Mouse (Mus musculus) intestine, embryonic 15.5 days (tissue): Measurements from ENCODE around the gene Wdr37. TPM values are rescaled to one million over a fixed set of nuclear protein-coding genes. Genes with fewer than 3 reads are reported as not detected.
"Not testable (repeated sequence)": the region's sequence is repeated elsewhere in the genome, so short reads cannot be mapped to it uniquely, and the experiment has no call there.

ENCODE experiments used
- ATAC-seq: fragments of 200-750 bp; cut with Nextera tagmentation; 2 replicates; pipeline ENCODE4 v1.8.0; 2017; ENCODE audit warnings: moderate TSS enrichment, moderate library complexity
- H3K27ac ChIP-seq: fragments of 300-500 bp; sonication (generic); 2 replicates; pipeline ENCODE4 v1.5.1; 2015; ENCODE audit warnings: mild to moderate bottlenecking, inconsistent platforms
- H3K27me3 ChIP-seq: fragments of 300-500 bp; sonication (generic); replicated peaks from 2 replicates; pipeline ENCODE4 v1.6.1; 2015; ENCODE audit warnings: inconsistent platforms
- H3K36me3 ChIP-seq: fragments of 300-500 bp; sonication (generic); 2 replicates; pipeline ENCODE4 v1.6.1; 2015; ENCODE audit warnings: inconsistent platforms
- H3K4me1 ChIP-seq: fragments of 300-500 bp; sonication (generic); replicated peaks from 2 replicates; pipeline ENCODE4 v1.6.1; 2015; ENCODE audit warnings: inconsistent platforms
- H3K4me2 ChIP-seq: fragments of 300-500 bp; sonication (generic); replicated peaks from 2 replicates; pipeline ENCODE4 v1.6.1; 2015; ENCODE audit warnings: mild to moderate bottlenecking, inconsistent platforms
- H3K4me3 ChIP-seq: fragments of 300-500 bp; sonication (generic); replicated peaks from 2 replicates; pipeline ENCODE4 v1.5.1; 2015; ENCODE audit warnings: inconsistent platforms
- H3K9ac ChIP-seq: fragments of 300-500 bp; sonication (generic); 2 replicates; pipeline ENCODE4 v1.6.1; 2015; ENCODE audit warnings: inconsistent platforms
- H3K9me3 ChIP-seq: fragments of 300-500 bp; sonication (generic); 2 replicates; pipeline ENCODE4 v1.6.1; 2016; ENCODE audit warnings: inconsistent platforms
- WGBS: fragments of 180-500 bp; shearing (Covaris S2); methylation state at CpG from one replicate; pipeline ENCODE4 v1.1.7; 2015; 5-methylcytosine and 5-hydroxymethylcytosine counted together
- polyA plus RNA-seq: library from polyadenylated mRNA; unstranded; fragments of >200 nt; fragmentation: Nextera tagmentation; extraction: Ambion mirVana; gene quantifications from 2 replicates; pipeline ENCODE4 v1.2.1, GENCODE M21; 2015

Gene Wdr37
- polyA plus RNA-seq, 1 experiment from 2014 or later, result 16.6 TPM

- ATAC-seq, result no peak
- WGBS, result 83% methylated on average over 7 of the region's 7 CpGs
- Histone ChIP-seq H3K4me3 (no peak overlapping the region), H3K9me3 (no peaks in the 10 kb centered on the region), H3K4me2 (no peak overlapping the region), H3K9ac (no peak overlapping the region), H3K4me1 (peaks cover 4% of the 10 kb centered on the region; the same call in 1 of the 2 replicates), H3K36me3 (no peaks in the 10 kb centered on the region), H3K27me3 (no peaks in the 10 kb centered on the region), H3K27ac (no peak overlapping the region)
These were observed 5.1 kb downstream of the Wdr37 start for GRCm38 (mm10) chr13:8866612-8867011.

- ATAC-seq, result no peak
- Histone ChIP-seq H3K4me3 (no peak overlapping the region), H3K9ac (no peak overlapping the region), H3K9me3 (no peaks in the 10 kb centered on the region), H3K4me2 (no peak overlapping the region), H3K27ac (no peak overlapping the region), H3K27me3 (no peaks in the 10 kb centered on the region), H3K4me1 (peaks cover 4% of the 10 kb centered on the region; the same call in 1 of the 2 replicates), H3K36me3 (no peaks in the 10 kb centered on the region)
- 87% methylated on average over 3 of the region's 3 CpGs for WGBS
These were observed 6.7 kb downstream of the Wdr37 start for GRCm38 (mm10) chr13:8864990-8865389.

DNA sequence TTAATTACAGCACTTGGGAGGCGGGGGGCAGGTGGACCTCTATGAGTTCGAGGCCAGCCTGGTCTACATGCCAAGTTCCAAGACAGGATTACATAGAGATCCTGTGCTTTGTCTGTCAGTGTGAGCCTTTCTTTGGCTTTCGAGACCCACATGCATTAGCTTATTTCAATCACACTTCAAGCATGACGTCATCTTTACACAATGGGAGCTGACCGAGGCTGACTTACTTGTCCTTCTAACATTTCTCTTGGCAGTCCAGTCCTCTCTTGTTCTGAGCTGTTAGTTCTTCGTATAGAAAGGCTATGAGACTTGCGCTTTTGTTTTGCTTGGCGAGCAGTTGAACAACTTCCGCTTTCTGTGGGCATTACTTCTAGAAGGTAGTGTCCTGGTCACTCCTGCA lies 10.8 kb downstream of the Wdr37 start:
- WGBS, result 91% methylated on average over 9 of the region's 9 CpGs
- Histone ChIP-seq H3K4me1 (no peaks in the 10 kb centered on the region), H3K4me2 (no peak overlapping the region), H3K27ac (no peak overlapping the region), H3K9me3 (no peaks in the 10 kb centered on the region), H3K27me3 (no peaks in the 10 kb centered on the region), H3K4me3 (no peak overlapping the region), H3K9ac (no peak overlapping the region), H3K36me3 (peaks cover 3% of the 10 kb centered on the region; the same call in 1 of the 2 replicates)
- no peak for ATAC-seq

DNA sequence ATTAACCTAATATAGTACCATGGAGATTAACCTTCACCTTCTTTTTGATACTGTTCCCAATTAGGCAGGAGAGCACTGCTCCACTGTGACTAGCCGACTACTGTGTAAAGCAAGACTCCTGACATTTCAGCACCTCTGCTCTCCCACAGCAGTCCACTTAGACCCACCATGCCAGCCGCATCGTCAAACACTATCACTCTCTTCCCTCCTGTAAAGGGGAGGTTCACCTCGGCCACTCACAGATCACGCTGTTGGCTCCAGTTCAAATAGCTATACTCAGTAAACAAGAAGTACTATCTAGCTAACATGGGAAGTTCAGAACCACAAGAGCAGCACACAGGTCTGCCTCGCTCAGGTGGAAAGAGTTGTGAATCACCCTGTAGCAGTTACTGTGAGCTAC lies 13.3 kb downstream of the Wdr37 start:
- Histone ChIP-seq H3K4me2 (no peak overlapping the region), H3K27ac (no peak overlapping the region), H3K4me3 (no peak overlapping the region), H3K27me3 (no peaks in the 10 kb centered on the region), H3K9me3 (no peaks in the 10 kb centered on the region), H3K4me1 (no peaks in the 10 kb centered on the region), H3K36me3 (peaks cover 8% of the 10 kb centered on the region; the same call in 1 of the 2 replicates), H3K9ac (no peak overlapping the region)
- no peak for ATAC-seq
- whole genome bisulfite sequencing, result 90% methylated on average over 6 of the region's 6 CpGs

DNA sequence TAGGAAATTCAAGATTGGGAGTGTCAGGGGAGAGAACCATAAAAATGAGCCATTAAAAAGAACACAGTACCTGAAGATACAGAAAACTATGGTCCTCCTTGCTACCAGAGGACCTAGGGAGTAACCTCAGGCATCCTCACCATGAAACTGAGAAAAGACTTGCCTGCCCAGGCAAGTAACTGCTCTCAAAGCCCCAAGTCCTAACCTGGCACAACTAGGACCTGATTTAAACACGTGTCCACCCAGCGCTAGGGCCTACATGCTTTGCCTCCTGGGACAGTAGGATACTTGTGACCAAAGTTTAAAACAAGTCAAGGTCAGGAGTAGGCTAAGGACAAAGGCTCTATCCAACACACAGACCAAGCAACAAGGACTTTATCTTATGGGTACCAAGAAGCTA lies 16.9 kb downstream of the Wdr37 start:
- no peak overlapping the region for H3K9ac ChIP-seq
- no peaks in the 10 kb centered on the region for H3K9me3 ChIP-seq
- H3K36me3 ChIP-seq, result peaks cover 9% of the 10 kb centered on the region; the same call in 1 of the 2 replicates
- no peak overlapping the region for H3K4me3 ChIP-seq
- H3K27me3 ChIP-seq, result no peaks in the 10 kb centered on the region
- ATAC-seq, result no peak
- 96% methylated on average over 2 of the region's 2 CpGs for WGBS
- no peak overlapping the region for H3K4me2 ChIP-seq
- H3K27ac ChIP-seq, result no peak overlapping the region
- no peaks in the 10 kb centered on the region for H3K4me1 ChIP-seq

DNA sequence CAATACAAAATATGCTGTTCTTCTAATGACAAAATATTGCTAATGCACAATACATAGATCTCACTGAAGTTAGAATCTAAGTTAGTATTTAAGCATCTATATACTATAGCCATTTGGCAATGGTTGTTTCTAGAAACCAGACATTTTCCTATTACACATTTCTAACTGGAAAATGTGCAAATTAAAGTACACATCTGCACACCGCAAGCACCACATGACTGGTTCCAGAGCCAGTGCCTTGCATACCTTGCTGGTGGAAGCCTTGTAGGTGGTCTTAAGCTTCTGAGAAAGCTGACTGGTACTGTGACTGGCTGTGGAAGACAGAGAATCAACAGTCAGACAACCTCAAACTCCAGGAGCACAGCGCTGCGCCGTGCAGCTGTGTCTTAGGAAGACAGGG lies 18.3 kb downstream of the Wdr37 start:
- peaks cover 7% of the 10 kb centered on the region; the same call in 1 of the 2 replicates for H3K36me3 ChIP-seq
- no peak for ATAC-seq
- no peak overlapping the region for H3K9ac ChIP-seq
- H3K4me2 ChIP-seq, result no peak overlapping the region
- 96% methylated on average over 4 of the region's 4 CpGs for WGBS
- H3K27me3 ChIP-seq, result no peaks in the 10 kb centered on the region
- no peaks in the 10 kb centered on the region for H3K4me1 ChIP-seq
- H3K9me3 ChIP-seq, result no peaks in the 10 kb centered on the region
- H3K27ac ChIP-seq, result no peak overlapping the region
- no peak overlapping the region for H3K4me3 ChIP-seq

DNA sequence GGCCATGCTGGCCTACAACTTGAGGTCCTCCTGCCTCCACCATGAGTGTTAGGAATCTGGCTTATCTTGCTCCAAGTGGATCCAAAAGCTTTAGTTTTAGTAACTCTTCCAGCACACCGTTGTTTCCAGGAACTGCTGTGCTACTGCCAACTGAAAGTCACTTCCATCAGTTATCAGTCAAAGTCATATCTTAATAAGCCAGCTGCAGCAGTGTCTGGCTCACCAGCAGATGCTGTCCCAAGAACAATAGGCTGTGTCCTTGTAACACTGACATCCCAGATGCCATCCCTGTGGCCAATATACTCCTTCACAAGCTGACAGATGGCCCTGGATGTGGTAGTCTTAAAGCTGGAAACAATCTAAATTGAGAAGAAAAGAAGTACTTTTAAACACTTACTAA lies 22.4 kb downstream of the Wdr37 start:
- Histone ChIP-seq H3K4me2 (no peak overlapping the region), H3K9ac (no peak overlapping the region), H3K4me3 (no peak overlapping the region), H3K36me3 (peaks cover 8% of the 10 kb centered on the region; the same call in 1 of the 2 replicates), H3K4me1 (no peaks in the 10 kb centered on the region), H3K9me3 (no peaks in the 10 kb centered on the region), H3K27me3 (no peaks in the 10 kb centered on the region), H3K27ac (no peak overlapping the region)
- WGBS, result 76% methylated on average over 1 of the region's 1 CpGs
- ATAC-seq, result no peak

- 55% methylated on average over 2 of the region's 2 CpGs for WGBS
These were observed 24.0 kb downstream of the Wdr37 start for GRCm38 (mm10) chr13:8847702-8848101.

GRCm38 (mm10) chr13:8842273-8842672 lies 29.4 kb downstream of the Wdr37 start:
- ATAC-seq, result no peak

More at GRCm38 (mm10) chr13:8847702-8848101, 24.0 kb downstream of the Wdr37 start:
- Histone ChIP-seq H3K9me3 (no peaks in the 10 kb centered on the region), H3K4me1 (no peaks in the 10 kb centered on the region), H3K4me3 (no peak overlapping the region), H3K36me3 (0 out of 2 replicates have a peak, but pooled peaks cover 5% of the 10 kb centered on the region), H3K9ac (no peak overlapping the region), H3K4me2 (no peak overlapping the region), H3K27me3 (no peaks in the 10 kb centered on the region), H3K27ac (no peak overlapping the region)
- no peak for ATAC-seq

DNA sequence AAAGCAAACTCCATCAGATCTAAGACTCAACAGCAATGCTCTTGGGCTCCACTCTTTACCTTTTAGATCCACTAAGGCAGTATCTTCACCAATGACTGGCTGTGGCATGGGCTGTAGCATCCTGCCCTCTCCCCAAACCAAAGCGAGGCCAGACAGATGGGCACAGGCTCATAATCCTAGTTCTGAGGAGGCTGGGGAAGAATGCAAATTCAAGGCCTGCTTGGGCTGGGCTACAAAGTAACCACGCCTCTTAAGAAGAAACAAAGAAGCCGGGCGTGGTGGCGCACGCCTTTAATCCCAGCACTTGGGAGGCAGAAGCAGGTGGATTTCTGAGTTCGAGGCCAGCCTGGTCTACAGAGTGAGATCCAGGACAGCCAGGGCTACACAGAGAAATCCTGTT lies 29.9 kb downstream of the Wdr37 start:
- not testable (repeated sequence) for H3K4me2 ChIP-seq, H3K9me3 ChIP-seq, H3K4me3 ChIP-seq, ATAC-seq, H3K27ac ChIP-seq, H3K4me1 ChIP-seq, H3K9ac ChIP-seq, H3K27me3 ChIP-seq
- WGBS, result 93% methylated on average over 7 of the region's 7 CpGs
- H3K36me3 ChIP-seq, result peaks cover 11% of the 10 kb centered on the region; the same call in 1 of the 2 replicates

More at GRCm38 (mm10) chr13:8842273-8842672, 29.4 kb downstream of the Wdr37 start:
- Histone ChIP-seq H3K4me3 (no peak overlapping the region), H3K36me3 (peaks cover 13% of the 10 kb centered on the region; the same call in 1 of the 2 replicates), H3K27me3 (no peaks in the 10 kb centered on the region), H3K27ac (no peak overlapping the region), H3K9ac (no peak overlapping the region), H3K9me3 (no peaks in the 10 kb centered on the region), H3K4me2 (no peak overlapping the region), H3K4me1 (no peaks in the 10 kb centered on the region)
- 81% methylated on average over 3 of the region's 3 CpGs for WGBS

DNA sequence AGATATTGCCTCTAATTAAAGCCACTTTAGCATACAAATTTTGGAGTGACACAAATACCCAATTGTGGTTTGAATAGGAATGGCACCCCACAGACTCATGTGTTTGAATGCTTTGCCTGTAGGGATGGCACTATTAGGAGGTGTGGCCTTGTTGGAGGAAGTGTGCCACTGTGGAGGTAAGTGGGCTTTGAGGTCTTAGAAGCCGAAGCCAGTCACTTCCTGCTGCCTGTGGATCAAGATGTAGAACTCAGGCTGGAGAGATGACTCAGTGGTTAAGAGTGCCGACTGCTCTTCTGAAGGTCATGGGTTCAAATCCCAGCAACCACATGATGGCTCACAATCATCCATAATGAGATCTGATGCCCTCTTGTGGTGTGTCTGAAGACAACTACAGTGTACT lies 30.8 kb downstream of the Wdr37 start:
- H3K9ac ChIP-seq, result no peak overlapping the region
- no peak for ATAC-seq
- no peak overlapping the region for H3K27ac ChIP-seq
- no peaks in the 10 kb centered on the region for H3K27me3 ChIP-seq
- no peak overlapping the region for H3K4me3 ChIP-seq
- H3K9me3 ChIP-seq, result no peaks in the 10 kb centered on the region
- peaks cover 13% of the 10 kb centered on the region; the same call in 1 of the 2 replicates for H3K36me3 ChIP-seq
- 91% methylated on average over 2 of the region's 2 CpGs for WGBS
- no peaks in the 10 kb centered on the region for H3K4me1 ChIP-seq
- no peak overlapping the region for H3K4me2 ChIP-seq

- 67% methylated on average over 6 of the region's 6 CpGs for WGBS
- H3K4me2 ChIP-seq, result no peak overlapping the region
- H3K4me3 ChIP-seq, result no peak overlapping the region
- H3K4me1 ChIP-seq, result no peaks in the 10 kb centered on the region
- no peaks in the 10 kb centered on the region for H3K9me3 ChIP-seq
- H3K9ac ChIP-seq, result no peak overlapping the region
- no peak overlapping the region for H3K27ac ChIP-seq
- H3K27me3 ChIP-seq, result no peaks in the 10 kb centered on the region
- no peak for ATAC-seq
- H3K36me3 ChIP-seq, result peaks cover 16% of the 10 kb centered on the region
These were observed 31.8 kb downstream of the Wdr37 start for GRCm38 (mm10) chr13:8839937-8840336.

DNA sequence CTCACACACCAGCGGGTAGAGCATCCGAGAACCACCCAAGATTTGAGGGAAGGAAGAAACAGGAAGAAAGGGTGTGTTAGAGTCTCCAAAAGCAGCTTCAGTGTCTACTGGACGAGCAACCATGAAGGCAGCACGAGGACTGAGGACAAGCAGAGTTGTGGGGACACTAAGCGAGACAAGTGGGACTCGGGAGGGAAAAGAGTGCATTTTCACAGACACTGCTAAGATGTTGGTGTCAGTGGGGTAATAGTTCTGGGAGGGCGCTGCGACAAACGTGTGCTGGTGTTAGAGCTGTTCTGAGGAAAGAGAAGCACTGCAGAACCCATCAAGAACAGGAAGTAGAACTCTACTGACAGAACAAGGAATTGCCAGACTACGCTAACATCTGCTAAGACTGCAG lies 32.6 kb downstream of the Wdr37 start:
- 88% methylated on average over 10 of the region's 10 CpGs for WGBS
- Histone ChIP-seq H3K4me3 (no peak overlapping the region), H3K36me3 (peaks cover 24% of the 10 kb centered on the region), H3K4me1 (no peaks in the 10 kb centered on the region), H3K9me3 (no peaks in the 10 kb centered on the region), H3K4me2 (no peak overlapping the region), H3K27ac (no peak overlapping the region), H3K9ac (no peak overlapping the region), H3K27me3 (no peaks in the 10 kb centered on the region)
- ATAC-seq, result no peak
